16 mouse cellular contexts compared by ENCODE assay signal in genomic region chr16:79313301-79313700, GRCm38 (mm10).
"Had no signal": no experiment of that assay in that cellular context is flagged by ENCODE, and none has a peak within 500 bp of the region (broad histone marks: within the 10 kb centered on the region; RNA-seq: fewer than 3 reads in every experiment).

No protein-coding gene starts in this region.

- H3K4me2 ChIP-seq: limb, embryonic 15.5 days; liver, embryonic 13.5 days; lung, embryonic 15.5 days; midbrain, embryonic 11.5 days; midbrain, embryonic 15.5 days; neural tube, embryonic 12.5 days had no signal

- H3K27me3 ChIP-seq: limb, embryonic 15.5 days; liver, embryonic 13.5 days; lung, embryonic 15.5 days; megakaryocyte, embryonic 14.5 days; midbrain, embryonic 15.5 days; neural tube, embryonic 12.5 days had no signal

- H3K4me1 ChIP-seq: limb, embryonic 15.5 days; liver, embryonic 13.5 days; lung, embryonic 15.5 days; megakaryocyte, embryonic 14.5 days; midbrain, embryonic 15.5 days; neural tube, embryonic 12.5 days had no signal

- ATAC-seq: liver, postnatal 0 days; midbrain, embryonic 15.5 days had no signal

- H3K36me3 ChIP-seq: limb, embryonic 15.5 days; liver, embryonic 13.5 days; lung, embryonic 15.5 days; midbrain, embryonic 15.5 days; neural tube, embryonic 12.5 days had no signal

- H3K9ac ChIP-seq: limb, embryonic 15.5 days; liver, embryonic 13.5 days; liver, postnatal 0 days; lung, embryonic 15.5 days; midbrain, embryonic 15.5 days; neural tube, embryonic 12.5 days had no signal

- H3K27ac ChIP-seq: limb, embryonic 15.5 days; liver, embryonic 13.5 days; lung, embryonic 15.5 days; macrophage; midbrain, embryonic 15.5 days; neural tube, embryonic 12.5 days; stomach, postnatal 0 days had no signal

- H3K9me3 ChIP-seq: limb, embryonic 15.5 days; liver, embryonic 13.5 days; lung, embryonic 15.5 days; megakaryocyte, embryonic 14.5 days; midbrain, embryonic 15.5 days; neural tube, embryonic 12.5 days had no signal

- H3K4me3 ChIP-seq: limb, embryonic 15.5 days; liver, embryonic 13.5 days; lung, embryonic 15.5 days; megakaryocyte, embryonic 14.5 days; midbrain, embryonic 15.5 days; neural tube, embryonic 12.5 days had no signal

- DNase-seq: kidney, adult 2 months; kidney, postnatal 14 days; left cerebral cortex, postnatal 4 days; liver, embryonic 13.5 days; liver, postnatal 0 days; lung, postnatal 14 days; thymus, adult 2 months; thymus, postnatal 25 days had no signal
